Mouse (Mus musculus) granulocyte monocyte progenitor cell, adult 5-6 weeks (primary cell): Measurements from ENCODE around the gene Gm12253. TPM values are rescaled to one million over a fixed set of nuclear protein-coding genes. Genes with fewer than 3 reads are reported as not detected.

ENCODE experiments used
- ATAC-seq: replicated peaks from 2 replicates; pipeline ENCODE4 v1.8.0; 2016; ENCODE audit warnings: mild to moderate bottlenecking, moderate TSS enrichment, inconsistent platforms; ENCODE audit not compliant: poor library complexity, severe bottlenecking
- total RNA-seq, 2 experiments: library from RNA; stranded (forward) in 1 of 2; stranded (reverse) in 1 of 2; fragments of 200-712, 200-1000 nt in 1 of 2; fragments of >200 nt in 1 of 2; fragmentation: Nextera tagmentation in 1 of 2; gene quantifications; 2 replicates each; pipeline ENCODE4 v1.2.3; 2014 to 2017

Gene Gm12253
- total RNA-seq (2014; fragmentation: Nextera tagmentation) (not detected in 2 replicates), total RNA-seq (2017) (not detected in 2 replicates)

- ATAC-seq, result no peak
Observed at GRCm38 (mm10) chr11:58432259-58432658, at the start of gene Gm12253. TSS of gene Gm12253 (plus strand) at chr11:58432559.

DNA sequence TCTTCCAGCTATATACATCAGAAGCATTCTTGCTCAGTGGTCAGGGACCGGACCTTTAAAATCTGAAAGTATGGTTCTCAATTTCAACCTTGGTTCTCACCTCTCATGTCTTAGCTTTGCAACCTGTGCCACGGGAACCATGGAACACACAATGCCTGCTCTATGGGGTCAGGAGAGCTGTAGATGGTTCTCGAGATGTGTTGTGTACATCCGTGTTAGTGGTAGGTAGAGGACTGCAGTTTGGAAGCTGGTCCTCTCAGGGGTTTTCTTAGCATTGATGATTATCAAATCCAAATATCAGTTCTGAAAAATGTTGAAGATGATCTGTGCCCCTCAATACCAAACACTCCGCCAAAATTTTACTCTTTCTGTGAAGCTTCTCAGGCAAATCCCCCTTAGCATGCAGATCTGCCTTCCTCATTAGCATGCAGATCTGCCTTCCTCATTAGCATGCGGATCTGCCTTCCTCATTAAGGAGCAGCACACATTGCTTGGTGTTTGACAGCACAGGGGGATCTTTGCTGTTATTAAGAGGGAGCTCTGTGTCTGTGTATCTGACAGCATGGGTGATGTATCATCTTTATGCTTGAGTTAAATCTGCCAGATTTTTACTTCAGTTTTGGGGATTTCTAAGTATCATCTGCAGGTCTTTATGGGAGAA is 32.2 kb upstream of the Gm12253 start:
- no peak for ATAC-seq

GRCm38 (mm10) chr11:58400655-58401054 is 31.7 kb upstream of the Gm12253 start:
- no peak for ATAC-seq

DNA sequence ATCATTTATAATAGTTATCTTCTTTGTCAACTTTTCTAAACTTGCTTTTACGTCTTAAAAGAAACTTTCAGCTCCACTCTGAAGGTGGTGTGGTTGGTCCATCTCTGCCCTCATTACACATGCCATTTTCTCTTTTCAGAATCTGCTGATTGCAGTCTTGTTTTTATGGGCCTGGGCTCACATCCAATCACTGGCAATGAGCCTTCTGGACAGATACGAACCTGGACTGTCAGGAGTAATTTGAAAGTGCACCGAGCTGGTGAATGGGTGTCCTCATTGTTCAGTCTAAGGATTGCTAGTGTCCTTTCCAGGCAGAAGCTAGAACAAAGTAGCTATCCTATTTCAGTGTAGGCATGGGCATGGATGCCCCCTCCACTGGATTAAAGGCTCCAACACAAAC is 24.3 kb upstream of the Gm12253 start:
- ATAC-seq, result no peak

- ATAC-seq, result no peak
Observed at GRCm38 (mm10) chr11:58418336-58418735, 14.0 kb upstream of the Gm12253 start.

DNA sequence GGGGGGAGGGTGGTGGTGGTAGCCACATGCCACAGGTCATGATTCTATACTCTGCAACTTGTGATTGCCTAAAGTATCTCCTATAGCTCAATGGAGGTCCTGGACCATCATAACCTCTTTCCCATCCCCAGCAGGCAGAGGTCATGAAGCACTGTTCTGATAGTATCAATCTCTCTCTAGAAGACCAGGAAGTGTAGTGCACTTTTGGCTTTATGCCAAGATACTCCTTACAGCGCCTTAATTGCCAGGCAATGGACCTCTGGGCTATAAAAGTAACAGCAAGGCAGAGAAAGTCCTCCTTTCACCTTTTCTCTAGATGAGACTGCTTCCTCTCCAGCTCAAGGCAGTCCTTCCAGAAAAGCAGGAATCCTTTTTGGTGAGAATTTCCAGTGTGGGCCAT is 11.5 kb upstream of the Gm12253 start, which contains the start of gene 1810065E05Rik:
Gene 1810065E05Rik (plus strand): TSS at position 297 of the 400 bp plus-strand sequence.
- no peak for ATAC-seq

DNA sequence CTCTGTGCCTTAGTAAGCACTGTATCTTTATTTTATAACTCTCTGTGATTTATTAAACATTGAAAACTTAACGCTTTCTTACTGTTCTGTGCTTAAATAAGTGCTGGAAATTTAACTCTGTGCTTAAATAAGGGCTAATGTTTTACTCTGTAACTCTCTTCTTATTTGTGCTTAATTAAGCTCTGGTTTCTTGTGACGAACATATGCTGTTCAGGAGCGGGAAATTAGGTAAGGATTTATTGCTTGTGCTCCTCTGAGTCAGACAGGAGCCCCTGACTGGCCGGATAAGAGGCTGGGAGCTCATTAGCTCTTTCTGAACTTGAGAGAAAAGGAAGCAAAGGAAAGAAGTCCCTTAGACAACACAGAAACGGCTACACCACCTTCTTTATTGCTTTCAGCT is 5.5 kb downstream of the Gm12253 start:
- ATAC-seq, result no peak

DNA sequence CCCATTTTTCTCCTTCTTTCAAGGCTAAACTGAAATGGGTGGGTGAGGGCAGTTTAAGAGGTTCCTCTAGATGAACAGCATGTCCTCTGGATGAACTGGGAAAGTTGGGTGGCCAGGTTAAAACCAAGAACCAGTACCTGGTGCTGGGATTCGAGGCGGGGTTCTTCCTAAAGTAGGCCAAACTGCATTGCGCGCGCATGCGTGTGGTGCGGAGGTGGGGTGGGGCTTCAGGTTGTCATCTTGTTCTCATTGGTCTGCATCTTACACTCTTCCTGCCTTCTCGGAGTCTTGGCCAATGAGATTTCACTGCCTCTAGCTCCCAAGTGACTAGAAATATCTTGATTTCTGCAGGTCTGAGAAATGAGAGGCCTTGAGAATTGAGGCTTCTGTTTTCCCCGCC is 20.4 kb downstream of the Gm12253 start, which contains the start of gene Lypd9:
Gene Lypd9 (minus strand): TSS at position 165 of the 400 bp plus-strand sequence.
- ATAC-seq, result no peak

DNA sequence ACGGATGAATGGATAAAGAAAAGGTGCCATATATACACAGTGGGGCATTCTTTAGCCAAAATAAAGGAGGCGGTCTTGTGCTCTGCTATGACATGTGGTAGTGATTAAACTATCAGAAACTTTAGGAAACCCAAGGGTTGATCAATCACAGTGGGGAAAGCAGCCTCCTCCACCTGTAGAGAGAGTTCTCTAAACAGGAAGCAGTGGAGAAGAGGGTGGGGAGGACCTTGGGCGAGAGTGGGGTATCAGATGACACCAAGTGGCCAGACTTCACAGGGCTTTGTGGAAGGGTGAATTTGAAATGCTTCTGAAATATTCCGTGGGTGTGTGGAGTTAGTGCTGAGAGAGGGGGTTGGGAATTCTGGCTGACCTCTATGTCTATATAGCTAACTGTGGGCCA is 21.2 kb downstream of the Gm12253 start:
- no peak for ATAC-seq

DNA sequence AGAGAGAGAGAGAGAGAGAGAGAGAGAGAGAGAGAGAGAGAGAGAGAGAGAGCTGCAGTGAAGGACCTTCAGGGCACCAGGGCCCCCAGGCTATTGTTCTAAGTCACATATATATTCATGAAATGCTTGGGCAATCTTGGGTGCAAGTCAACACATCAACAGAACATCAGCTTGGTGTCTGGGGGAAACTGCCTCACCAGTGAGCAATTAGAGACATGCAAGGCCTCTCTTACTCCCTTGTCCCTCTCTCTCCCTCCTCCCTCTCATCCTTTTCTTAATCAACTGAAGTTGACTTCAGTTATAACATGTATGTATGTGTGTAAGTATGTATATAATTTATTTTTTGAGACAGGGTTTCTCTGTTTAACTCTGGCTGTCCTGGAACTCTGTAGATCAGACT is 29.8 kb downstream of the Gm12253 start, which contains the start of gene Olfr30:
Gene Olfr30 (minus strand): TSS at position 101 of the 400 bp plus-strand sequence.
- no peak for ATAC-seq

Other genes with a start within 250 kb of the Gm12253 start
- 8.5 and 9.6 TPM in 2 replicates for gene Igtp, start 233.0 kb upstream of the Gm12253 start, total RNA-seq (2014; fragmentation: Nextera tagmentation)
- 8.7 and 11.8 TPM in 2 replicates for gene Igtp, start 233.0 kb upstream of the Gm12253 start, total RNA-seq (2017)
- 5.2 and 5.4 TPM in 2 replicates for gene Irgm2, start 232.9 kb upstream of the Gm12253 start, total RNA-seq (2014; fragmentation: Nextera tagmentation)
- 4.2 and 6.3 TPM in 2 replicates for gene Irgm2, start 232.9 kb upstream of the Gm12253 start, total RNA-seq (2017)
- gene 4930438A08Rik, start 157.8 kb upstream of the Gm12253 start, total RNA-seq (2014; fragmentation: Nextera tagmentation), result 2.2 TPM in 1 of 2 replicates, not detected in the other
- gene 4930438A08Rik, start 157.8 kb upstream of the Gm12253 start, total RNA-seq (2017), result 2.8 and 4.7 TPM in 2 replicates
- gene Zfp692, start 125.5 kb upstream of the Gm12253 start, total RNA-seq (2014; fragmentation: Nextera tagmentation), result 35.3 and 35.8 TPM in 2 replicates
- 22.7 and 27.7 TPM in 2 replicates for gene Zfp692, start 125.5 kb upstream of the Gm12253 start, total RNA-seq (2017)
- gene Zfp672, start 102.2 kb upstream of the Gm12253 start, total RNA-seq (2014; fragmentation: Nextera tagmentation), result 10.9 and 19.5 TPM in 2 replicates
- gene Zfp672, start 102.2 kb upstream of the Gm12253 start, total RNA-seq (2017), result 22.6 and 26.4 TPM in 2 replicates
- 4.5 and 10.7 TPM in 2 replicates for gene Sh3bp5l, start 101.8 kb upstream of the Gm12253 start, total RNA-seq (2014; fragmentation: Nextera tagmentation)
- gene Sh3bp5l, start 101.8 kb upstream of the Gm12253 start, total RNA-seq (2017), result 10.3 and 17.8 TPM in 2 replicates
- gene Lypd8, start 53.5 kb upstream of the Gm12253 start, total RNA-seq (2014; fragmentation: Nextera tagmentation), result not detected in 2 replicates
- not detected in 2 replicates for gene Lypd8, start 53.5 kb upstream of the Gm12253 start, total RNA-seq (2017)
- not detected in 2 replicates for gene 1810065E05Rik, start 11.4 kb upstream of the Gm12253 start, total RNA-seq (2014; fragmentation: Nextera tagmentation)
- gene 1810065E05Rik, start 11.4 kb upstream of the Gm12253 start, total RNA-seq (2017), result not detected in 2 replicates
- not detected in 2 replicates for gene Lypd9, start 20.4 kb downstream of the Gm12253 start, total RNA-seq (2014; fragmentation: Nextera tagmentation)
- gene Lypd9, start 20.4 kb downstream of the Gm12253 start, total RNA-seq (2017), result not detected in 2 replicates
- gene Olfr30, start 29.7 kb downstream of the Gm12253 start, total RNA-seq (2014; fragmentation: Nextera tagmentation), result not detected in 2 replicates
- not detected in 2 replicates for gene Olfr30, start 29.7 kb downstream of the Gm12253 start, total RNA-seq (2017)
- gene Olfr332, start 60.0 kb downstream of the Gm12253 start, total RNA-seq (2014; fragmentation: Nextera tagmentation), result not detected in 2 replicates
- gene Olfr332, start 60.0 kb downstream of the Gm12253 start, total RNA-seq (2017), result not detected in 2 replicates
- not detected in 2 replicates for gene Olfr331, start 70.0 kb downstream of the Gm12253 start, total RNA-seq (2014; fragmentation: Nextera tagmentation)
- gene Olfr331, start 70.0 kb downstream of the Gm12253 start, total RNA-seq (2017), result not detected in 2 replicates
- not detected in 2 replicates for gene Olfr330, start 102.3 kb downstream of the Gm12253 start, total RNA-seq (2014; fragmentation: Nextera tagmentation)
- gene Olfr330, start 102.3 kb downstream of the Gm12253 start, total RNA-seq (2017), result not detected in 2 replicates
- gene Olfr329-ps, start 113.9 kb downstream of the Gm12253 start, total RNA-seq (2014; fragmentation: Nextera tagmentation), result not detected in 2 replicates
- not detected in 2 replicates for gene Olfr329-ps, start 113.9 kb downstream of the Gm12253 start, total RNA-seq (2017)
- gene Olfr328, start 123.1 kb downstream of the Gm12253 start, total RNA-seq (2014; fragmentation: Nextera tagmentation), result not detected in 2 replicates
- gene Olfr328, start 123.1 kb downstream of the Gm12253 start, total RNA-seq (2017), result not detected in 2 replicates
- not detected in 2 replicates for gene Olfr224, start 138.0 kb downstream of the Gm12253 start, total RNA-seq (2014; fragmentation: Nextera tagmentation)
- gene Olfr224, start 138.0 kb downstream of the Gm12253 start, total RNA-seq (2017), result not detected in 2 replicates
- not detected in 2 replicates for gene Olfr325, start 145.2 kb downstream of the Gm12253 start, total RNA-seq (2014; fragmentation: Nextera tagmentation)
- gene Olfr325, start 145.2 kb downstream of the Gm12253 start, total RNA-seq (2017), result not detected in 2 replicates
- gene Olfr324, start 162.6 kb downstream of the Gm12253 start, total RNA-seq (2014; fragmentation: Nextera tagmentation), result not detected in 2 replicates
- gene Olfr324, start 162.6 kb downstream of the Gm12253 start, total RNA-seq (2017), result not detected in 2 replicates
- gene 2210407C18Rik, start 183.5 kb downstream of the Gm12253 start, total RNA-seq (2014; fragmentation: Nextera tagmentation), result not detected in 2 replicates
- not detected in 2 replicates for gene 2210407C18Rik, start 183.5 kb downstream of the Gm12253 start, total RNA-seq (2017)
- not detected in 2 replicates for gene Olfr323, start 197.9 kb downstream of the Gm12253 start, total RNA-seq (2014; fragmentation: Nextera tagmentation)
- not detected in 2 replicates for gene Olfr323, start 197.9 kb downstream of the Gm12253 start, total RNA-seq (2017)
- gene Trim58, start 207.9 kb downstream of the Gm12253 start, total RNA-seq (2014; fragmentation: Nextera tagmentation), result 1.4 and 1.6 TPM in 2 replicates
- gene Trim58, start 207.9 kb downstream of the Gm12253 start, total RNA-seq (2017), result 0.31 and 0.56 TPM in 2 replicates
- not detected in 2 replicates for gene Olfr322, start 226.2 kb downstream of the Gm12253 start, total RNA-seq (2014; fragmentation: Nextera tagmentation)
- not detected in 2 replicates for gene Olfr322, start 226.2 kb downstream of the Gm12253 start, total RNA-seq (2017)
- not detected in 2 replicates for gene Olfr320, start 248.5 kb downstream of the Gm12253 start, total RNA-seq (2014; fragmentation: Nextera tagmentation)
- not detected in 2 replicates for gene Olfr320, start 248.5 kb downstream of the Gm12253 start, total RNA-seq (2017)